Mouse (Mus musculus) neutrophil, adult 5-6 weeks (primary cell): ENCODE data around the gene Ogn. TPM values are rescaled to one million over a fixed set of nuclear protein-coding genes. Genes with fewer than 3 reads are reported as not detected.
"Not testable (repeated sequence)": the region's sequence is repeated elsewhere in the genome, so short reads cannot be mapped to it uniquely, and the experiment has no call there.

Experiments used
- ATAC-seq: fragments of 151-379, 151-347 bp; 2 replicates; pipeline ENCODE4 v1.8.0; 2017; ENCODE audit warnings: mild to moderate bottlenecking, moderate TSS enrichment; ENCODE audit not compliant: insufficient number of reproducible peaks, poor library complexity, low FRiP score, severe bottlenecking; ENCODE audit errors: extremely low read depth
- total RNA-seq: library from RNA; stranded (forward); fragments of 200-1000 nt; gene quantifications from 2 replicates; pipeline ENCODE4 v1.2.3, GENCODE M21; 2017

Ogn gene
- not detected in 2 replicates for total RNA-seq

GRCm38 (mm10) chr13:49607714-49608113 lies at the start of gene Ogn:
Ogn (plus strand) TSS chr13:49608046.
- ATAC-seq = no peak

GRCm38 (mm10) chr13:49559185-49559584 lies 48.7 kb upstream of the Ogn start:
- no peak for ATAC-seq

GRCm38 (mm10) chr13:49560886-49561285 lies 47.0 kb upstream of the Ogn start:
- no peak for ATAC-seq

GRCm38 (mm10) chr13:49564347-49564746 lies 43.5 kb upstream of the Ogn start:
- no peak for ATAC-seq

- ATAC-seq = no peak
Observed at GRCm38 (mm10) chr13:49570371-49570770, 37.5 kb upstream of the Ogn start.

- ATAC-seq = no peak
Observed at GRCm38 (mm10) chr13:49571418-49571817, 36.4 kb upstream of the Ogn start.

- ATAC-seq = no peak
Observed at GRCm38 (mm10) chr13:49581541-49582530, 26.0 kb upstream of the Ogn start, which contains the start of gene Omd. Omd (plus strand) TSS chr13:49582462.

- ATAC-seq = no peak
Observed at GRCm38 (mm10) chr13:49583859-49584258, 24.0 kb upstream of the Ogn start.

- ATAC-seq = no peak
Observed at GRCm38 (mm10) chr13:49584307-49585005, 23.4 kb upstream of the Ogn start.

- ATAC-seq = no peak
Observed at GRCm38 (mm10) chr13:49586062-49586461, 21.8 kb upstream of the Ogn start.

GRCm38 (mm10) chr13:49602541-49602940 lies 5.3 kb upstream of the Ogn start:
- ATAC-seq = not testable (repeated sequence)

- ATAC-seq = no peak
Observed at GRCm38 (mm10) chr13:49603603-49604002, 4.2 kb upstream of the Ogn start.

GRCm38 (mm10) chr13:49608589-49609322 lies 910 bp downstream of the Ogn start:
- no peak for ATAC-seq

GRCm38 (mm10) chr13:49617021-49617420 lies 9.2 kb downstream of the Ogn start:
- ATAC-seq = no peak

- ATAC-seq = no peak
Observed at GRCm38 (mm10) chr13:49618365-49618764, 10.5 kb downstream of the Ogn start.

GRCm38 (mm10) chr13:49623216-49623615 lies 15.4 kb downstream of the Ogn start:
- ATAC-seq = no peak

- ATAC-seq = no peak
Observed at GRCm38 (mm10) chr13:49628167-49628566, 20.3 kb downstream of the Ogn start.

- ATAC-seq = no peak
Observed at GRCm38 (mm10) chr13:49629076-49629475, 21.2 kb downstream of the Ogn start.

- ATAC-seq = no peak
Observed at GRCm38 (mm10) chr13:49639965-49640364, 32.1 kb downstream of the Ogn start.
